Mouse (Mus musculus) stomach, adult 2 months (tissue): ENCODE data around the gene Gm4312. TPM values are rescaled to one million over a fixed set of nuclear protein-coding genes. Genes with fewer than 3 reads are reported as not detected.

Experiments
- polyA plus RNA-seq: library from polyadenylated mRNA; depleted of rRNA; stranded (reverse); fragments of >200 nt; gene quantifications from 2 replicates; pipeline ENCODE4 v1.2.3, GENCODE M21; 2012; rRNA removed

Gm4312 gene
- not detected in 2 replicates for polyA plus RNA-seq

GRCm38 (mm10) chr10:100382460-100382859, at the start of gene Gm4312:
Gm4312 (minus strand) TSS chr10:100382560.

GRCm38 (mm10) chr10:100361038-100361437, 21.3 kb downstream of the Gm4312 start, which contains the start of gene Gm4307:
Gm4307 (plus strand) TSS chr10:100361338.

GRCm38 (mm10) chr10:100350793-100351192, 31.6 kb downstream of the Gm4312 start, which contains the start of gene Gm4305:
Gm4305 (plus strand) TSS chr10:100351093.

GRCm38 (mm10) chr10:100345672-100346071, 36.7 kb downstream of the Gm4312 start, which contains the start of gene Gm4303:
Gm4303 (plus strand) TSS chr10:100345972.

GRCm38 (mm10) chr10:100340536-100340935, 41.8 kb downstream of the Gm4312 start, which contains the start of gene Gm4302:
Gm4302 (plus strand) TSS chr10:100340836.

GRCm38 (mm10) chr10:100335376-100335775, 47.0 kb downstream of the Gm4312 start, which contains the start of gene Gm4301:
Gm4301 (plus strand) TSS chr10:100335676.

Other genes starting within 250 kb of the Gm4312 start
- gene Gm4301, start 46.9 kb downstream of the Gm4312 start, polyA plus RNA-seq, result not detected in 2 replicates
- not detected in 2 replicates for gene Gm4302, start 41.7 kb downstream of the Gm4312 start, polyA plus RNA-seq
- gene Gm4303, start 36.6 kb downstream of the Gm4312 start, polyA plus RNA-seq, result not detected in 2 replicates
- gene Gm4305, start 31.5 kb downstream of the Gm4312 start, polyA plus RNA-seq, result not detected in 2 replicates
- not detected in 2 replicates for gene Gm4307, start 21.2 kb downstream of the Gm4312 start, polyA plus RNA-seq
- 0.90 and 1.5 TPM in 2 replicates for gene Tmtc3, start 104.8 kb upstream of the Gm4312 start, polyA plus RNA-seq
- gene Cep290, start 105.0 kb upstream of the Gm4312 start, polyA plus RNA-seq, result 0.08 TPM in 1 of 2 replicates, not detected in the other
- 2.3 and 4.4 TPM in 2 replicates for gene 4930430F08Rik, start 207.9 kb upstream of the Gm4312 start, polyA plus RNA-seq
- not detected in 2 replicates for gene 1700017N19Rik, start 207.9 kb upstream of the Gm4312 start, polyA plus RNA-seq